Mouse (Mus musculus) liver, embryonic 12.5 days (tissue): ENCODE measurements around the gene Gm11099. TPM values are rescaled to one million over a fixed set of nuclear protein-coding genes. Genes with fewer than 3 reads are reported as not detected.

Source experiments
- ATAC-seq: fragments of 200-750 bp; cut with Nextera tagmentation; 2 replicates; pipeline ENCODE4 v1.8.0; 2017; ENCODE audit warnings: moderate number of reproducible peaks, mild to moderate bottlenecking, moderate library complexity
- H3K27ac ChIP-seq: fragments of 300-500 bp; sonication (generic); 2 replicates; pipeline ENCODE4 v1.5.1; 2016; ENCODE audit warnings: mild to moderate bottlenecking
- H3K27me3 ChIP-seq: fragments of 300-500 bp; sonication (generic); replicated peaks from 2 replicates; pipeline ENCODE4 v1.6.1; 2016; ENCODE audit warnings: mild to moderate bottlenecking, moderate library complexity
- H3K36me3 ChIP-seq: fragments of 300-500 bp; sonication (generic); 2 replicates; pipeline ENCODE4 v1.6.1; 2016; ENCODE audit warnings: mild to moderate bottlenecking, moderate library complexity
- H3K4me1 ChIP-seq: fragments of 300-500 bp; sonication (generic); 2 replicates; pipeline ENCODE4 v1.6.1; 2016
- H3K4me2 ChIP-seq: fragments of 300-500 bp; sonication (generic); 2 replicates; pipeline ENCODE4 v1.6.1; 2016; ENCODE audit warnings: mild to moderate bottlenecking, moderate library complexity
- H3K4me3 ChIP-seq: fragments of 300-500 bp; sonication (generic); 2 replicates; pipeline ENCODE4 v1.5.1; 2016; ENCODE audit warnings: mild to moderate bottlenecking, moderate library complexity
- H3K9ac ChIP-seq: fragments of 300-500 bp; sonication (generic); 2 replicates; pipeline ENCODE4 v1.6.1; 2016; ENCODE audit warnings: mild to moderate bottlenecking, moderate library complexity
- H3K9me3 ChIP-seq: fragments of 300-500 bp; sonication (generic); replicated peaks from 2 replicates; pipeline ENCODE4 v1.6.1; 2016; ENCODE audit warnings: mild to moderate bottlenecking, moderate library complexity
- WGBS: fragments of 180-500 bp; shearing (Covaris S2); methylation state at CpG from one replicate; pipeline ENCODE4 v1.1.7; 2016; ENCODE audit not compliant: insufficient replicate concordance; 5-methylcytosine and 5-hydroxymethylcytosine counted together
- polyA plus RNA-seq: library from polyadenylated mRNA; unstranded; fragments of >200 nt; fragmentation: Nextera tagmentation; extraction: Ambion mirVana; gene quantifications from 2 replicates; pipeline ENCODE4 v1.2.1, GENCODE M21; 2016

Gene Gm11099
- polyA plus RNA-seq: not detected in 2 replicates

- Histone ChIP-seq H3K4me2 (no peak within 1 kb of the TSS), H3K36me3 (no peaks in the 10 kb centered on the region), H3K9ac (no peak within 1 kb of the TSS), H3K9me3 (no peaks in the 10 kb centered on the region), H3K27me3 (no peaks in the 10 kb centered on the region), H3K27ac (no peak within 1 kb of the TSS), H3K4me3 (no peak within 1 kb of the TSS), H3K4me1 (no peaks in the 10 kb centered on the region)
- no peak for ATAC-seq
- 64% methylated on average over 5 of the region's 5 CpGs for WGBS
Observed at GRCm38 (mm10) chr2:58859134-58859533, at the start of gene Gm11099. Gm11099 (plus strand) TSS chr2:58859434.

GRCm38 (mm10) chr2:58812941-58813340, 46.3 kb upstream of the Gm11099 start:
- 60% methylated on average over 2 of the region's 2 CpGs for WGBS
- H3K27ac ChIP-seq: no peak overlapping the region
- no peak for ATAC-seq

DNA sequence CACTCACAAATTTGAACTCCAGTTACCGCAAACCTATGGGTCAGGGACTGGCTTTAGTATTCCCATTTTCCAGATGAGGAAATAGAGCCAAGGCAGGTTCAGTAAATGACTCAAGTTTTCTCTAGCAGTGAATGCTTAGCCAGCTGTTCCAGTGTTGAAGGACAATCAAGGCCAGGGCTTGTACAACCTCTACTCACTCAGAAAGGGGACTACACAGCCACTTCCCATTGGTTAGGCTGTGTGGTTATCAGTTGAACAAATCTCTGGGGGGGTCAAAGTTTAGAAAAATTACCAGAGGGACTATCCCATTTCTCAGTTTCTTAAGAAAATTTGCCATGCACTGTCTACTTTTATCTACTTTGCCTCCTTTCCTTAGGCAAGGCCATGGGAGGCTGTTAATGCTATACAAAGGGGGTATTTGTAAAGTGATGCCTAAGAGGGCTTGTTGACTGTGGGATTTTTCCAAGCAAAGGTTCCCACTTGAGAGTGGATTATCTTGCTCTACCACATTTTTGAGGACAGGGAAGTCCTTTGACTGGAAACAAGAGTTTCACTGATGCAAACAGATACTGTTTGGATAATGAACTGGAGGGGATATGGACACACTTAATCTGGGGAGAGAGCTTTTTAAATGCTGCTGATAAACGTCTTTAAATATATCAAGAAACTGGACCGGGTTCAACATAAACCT, 30.2 kb upstream of the Gm11099 start:
- Histone ChIP-seq H3K4me2 (no peak overlapping the region), H3K4me3 (no peak overlapping the region), H3K4me1 (no peaks in the 10 kb centered on the region), H3K9ac (no peak overlapping the region), H3K27ac (no peak overlapping the region), H3K9me3 (0 out of 2 replicates have a peak, but pooled peaks cover 3% of the 10 kb centered on the region), H3K36me3 (no peaks in the 10 kb centered on the region), H3K27me3 (no peaks in the 10 kb centered on the region)
- ATAC-seq: no peak
- WGBS: 59% methylated on average over 3 of the region's 3 CpGs

More at GRCm38 (mm10) chr2:58812941-58813340, 46.3 kb upstream of the Gm11099 start:
- no peaks in the 10 kb centered on the region for H3K4me1 ChIP-seq
- H3K4me3 ChIP-seq: no peak overlapping the region
- H3K27me3 ChIP-seq: no peaks in the 10 kb centered on the region
- no peak overlapping the region for H3K4me2 ChIP-seq
- H3K36me3 ChIP-seq: no peaks in the 10 kb centered on the region
- no peak overlapping the region for H3K9ac ChIP-seq
- no peaks in the 10 kb centered on the region for H3K9me3 ChIP-seq

DNA sequence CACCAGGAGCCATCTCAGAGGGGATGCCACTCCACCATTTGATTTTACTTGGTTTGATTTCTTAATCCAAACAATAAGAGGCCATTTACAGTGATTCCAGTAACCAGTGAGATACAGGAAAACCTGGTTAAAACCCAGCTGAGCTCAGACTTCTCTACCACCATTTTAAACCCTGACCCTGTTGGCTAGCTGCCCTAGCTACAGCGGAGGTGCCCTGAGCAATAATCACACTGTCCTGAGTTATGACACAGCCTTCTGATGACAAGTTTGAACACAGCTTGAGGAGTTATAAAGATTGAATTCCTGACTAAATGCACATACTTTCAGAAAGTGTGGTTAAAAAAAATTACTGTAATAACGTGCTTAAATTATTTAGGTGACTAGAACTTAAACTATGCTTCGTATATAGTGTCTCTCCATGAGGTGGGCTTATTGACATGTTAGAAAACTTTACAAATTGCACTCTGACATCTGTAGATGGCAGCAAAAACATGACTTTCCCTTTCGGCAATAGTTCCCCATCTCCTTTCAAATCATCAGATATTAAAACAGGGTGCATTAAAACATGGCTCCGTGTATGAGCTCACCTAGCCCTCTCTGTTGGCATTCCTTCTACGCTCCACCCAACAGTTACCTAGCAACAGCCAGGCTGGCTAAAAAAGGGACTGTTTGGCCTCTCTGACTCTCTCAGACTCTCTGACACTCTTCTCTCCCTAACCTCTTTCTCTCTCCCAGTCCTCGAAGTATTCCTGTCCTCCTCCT, 29.1 kb upstream of the Gm11099 start:
- no peak for ATAC-seq

DNA sequence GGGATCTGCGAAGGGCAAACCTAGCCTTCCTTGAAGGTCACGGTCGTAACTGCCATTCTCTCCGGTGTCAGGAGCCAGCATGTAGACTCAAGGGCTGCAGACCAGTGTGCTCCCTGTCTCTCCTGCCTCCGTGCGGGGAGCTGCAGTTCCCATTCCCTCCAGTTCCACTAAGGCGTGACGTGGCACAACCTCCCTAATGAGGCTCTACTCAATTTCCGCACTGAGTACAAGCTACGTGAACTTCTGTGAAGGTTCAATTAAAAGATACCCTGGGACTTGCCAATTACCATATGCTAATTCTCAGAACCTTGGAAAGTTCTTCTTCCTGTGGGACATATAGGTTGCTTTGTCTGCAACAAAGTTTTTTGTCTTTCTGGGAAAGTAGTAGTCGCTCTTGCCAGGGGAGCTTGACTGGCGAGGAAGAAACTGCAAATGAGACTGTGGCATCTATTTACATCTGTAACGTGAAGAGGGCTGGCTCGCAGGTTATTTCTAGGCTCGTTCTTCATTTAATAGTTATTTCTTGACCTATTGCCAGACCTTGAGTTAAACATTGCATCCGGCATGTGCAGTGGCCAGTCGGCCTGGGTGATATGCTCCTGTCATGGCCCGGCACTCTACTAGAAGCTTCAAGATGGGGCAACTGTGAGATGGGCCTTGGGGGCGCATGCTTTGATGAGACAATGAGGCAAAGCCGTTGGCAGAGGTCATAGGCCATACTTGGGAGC, 26.8 kb upstream of the Gm11099 start:
- Histone ChIP-seq H3K4me1 (no peaks in the 10 kb centered on the region), H3K36me3 (no peaks in the 10 kb centered on the region), H3K4me2 (no peak overlapping the region), H3K4me3 (no peak overlapping the region), H3K9me3 (0 out of 2 replicates have a peak, but pooled peaks cover 3% of the 10 kb centered on the region), H3K27ac (no peak overlapping the region), H3K9ac (no peak overlapping the region), H3K27me3 (no peaks in the 10 kb centered on the region)
- WGBS: 78% methylated on average over 20 of the region's 20 CpGs
- ATAC-seq: no peak

More for the DNA sequence above, 29.1 kb upstream of the Gm11099 start:
- H3K4me3 ChIP-seq: no peak overlapping the region
- no peak overlapping the region for H3K9ac ChIP-seq
- H3K4me2 ChIP-seq: no peak overlapping the region
- 0 out of 2 replicates have a peak, but pooled peaks cover 3% of the 10 kb centered on the region for H3K9me3 ChIP-seq
- H3K27ac ChIP-seq: no peak overlapping the region
- no peaks in the 10 kb centered on the region for H3K36me3 ChIP-seq
- 64% methylated on average over 7 of the region's 7 CpGs for WGBS
- no peaks in the 10 kb centered on the region for H3K27me3 ChIP-seq
- H3K4me1 ChIP-seq: no peaks in the 10 kb centered on the region

- Histone ChIP-seq H3K4me3 (no peak overlapping the region), H3K4me2 (no peak overlapping the region), H3K9ac (no peak overlapping the region), H3K27me3 (no peaks in the 10 kb centered on the region), H3K4me1 (no peaks in the 10 kb centered on the region), H3K27ac (no peak overlapping the region), H3K36me3 (no peaks in the 10 kb centered on the region), H3K9me3 (no peaks in the 10 kb centered on the region)
- 69% methylated on average over 3 of the region's 3 CpGs for WGBS
- no peak for ATAC-seq
Observed at GRCm38 (mm10) chr2:58841021-58841420, 18.2 kb upstream of the Gm11099 start.

- H3K27me3 ChIP-seq: no peaks in the 10 kb centered on the region
- no peak overlapping the region for H3K9ac ChIP-seq
- H3K36me3 ChIP-seq: no peaks in the 10 kb centered on the region
- no peaks in the 10 kb centered on the region for H3K4me1 ChIP-seq
- 67% methylated on average over 4 of the region's 4 CpGs for WGBS
- H3K4me2 ChIP-seq: no peak overlapping the region
- H3K27ac ChIP-seq: no peak overlapping the region
- no peaks in the 10 kb centered on the region for H3K9me3 ChIP-seq
- ATAC-seq: no peak
- H3K4me3 ChIP-seq: no peak overlapping the region
Observed at GRCm38 (mm10) chr2:58842443-58842842, 16.8 kb upstream of the Gm11099 start.

DNA sequence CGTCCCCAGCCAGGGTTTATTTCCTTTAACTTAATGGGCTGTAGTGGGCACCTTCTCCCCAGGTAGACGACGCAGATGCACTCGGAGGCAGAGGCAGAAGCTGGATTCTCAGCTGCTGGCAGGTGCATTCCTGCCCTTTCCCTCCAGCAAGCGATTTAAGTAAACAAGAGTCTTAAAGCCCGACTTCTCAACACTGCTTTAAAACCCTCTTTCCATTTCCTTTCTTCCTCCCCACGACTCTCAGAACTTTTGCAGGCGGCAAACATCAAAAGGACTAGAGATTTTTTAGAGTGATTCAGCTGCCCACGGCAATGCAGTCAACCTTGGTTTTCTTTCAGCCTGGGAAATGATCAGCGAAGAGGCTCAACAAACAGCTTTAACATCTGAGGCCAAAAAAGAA, 14.7 kb upstream of the Gm11099 start:
- 28% methylated on average over 10 of the region's 10 CpGs for WGBS
- Histone ChIP-seq H3K4me3 (no peak overlapping the region), H3K27ac (no peak overlapping the region), H3K36me3 (no peaks in the 10 kb centered on the region), H3K27me3 (no peaks in the 10 kb centered on the region), H3K4me1 (no peaks in the 10 kb centered on the region), H3K9ac (no peak overlapping the region), H3K9me3 (no peaks in the 10 kb centered on the region), H3K4me2 (no peak overlapping the region)
- no peak for ATAC-seq

- 50% methylated on average over 3 of the region's 3 CpGs for WGBS
- Histone ChIP-seq H3K9me3 (no peaks in the 10 kb centered on the region), H3K27ac (no peak overlapping the region), H3K4me2 (no peak overlapping the region), H3K4me3 (no peak overlapping the region), H3K4me1 (no peaks in the 10 kb centered on the region), H3K36me3 (no peaks in the 10 kb centered on the region), H3K9ac (no peak overlapping the region), H3K27me3 (no peaks in the 10 kb centered on the region)
- no peak for ATAC-seq
Observed at GRCm38 (mm10) chr2:58879876-58880275, 20.6 kb downstream of the Gm11099 start.

- Histone ChIP-seq H3K4me2 (no peak overlapping the region), H3K4me3 (no peak overlapping the region), H3K4me1 (no peaks in the 10 kb centered on the region), H3K27me3 (no peaks in the 10 kb centered on the region), H3K36me3 (no peaks in the 10 kb centered on the region), H3K27ac (no peak overlapping the region), H3K9ac (no peak overlapping the region), H3K9me3 (no peaks in the 10 kb centered on the region)
- no peak for ATAC-seq
- 36% methylated on average over 4 of the region's 4 CpGs for WGBS
Observed at GRCm38 (mm10) chr2:58905057-58905456, 45.8 kb downstream of the Gm11099 start.

- H3K9me3 ChIP-seq: no peaks in the 10 kb centered on the region
- no peak for ATAC-seq
- 12% methylated on average over 14 of the region's 14 CpGs for WGBS
- no peak overlapping the region for H3K27ac ChIP-seq
- no peak overlapping the region for H3K9ac ChIP-seq
- H3K4me1 ChIP-seq: no peaks in the 10 kb centered on the region
- H3K36me3 ChIP-seq: no peaks in the 10 kb centered on the region
- H3K4me3 ChIP-seq: no peak overlapping the region
- H3K4me2 ChIP-seq: peak overlapping the region; percentile 41
- H3K27me3 ChIP-seq: no peaks in the 10 kb centered on the region
Observed at GRCm38 (mm10) chr2:58906814-58907516, 47.7 kb downstream of the Gm11099 start.
